Mouse (Mus musculus): ENCODE results near the gene Hist1h2ad.

DNA sequence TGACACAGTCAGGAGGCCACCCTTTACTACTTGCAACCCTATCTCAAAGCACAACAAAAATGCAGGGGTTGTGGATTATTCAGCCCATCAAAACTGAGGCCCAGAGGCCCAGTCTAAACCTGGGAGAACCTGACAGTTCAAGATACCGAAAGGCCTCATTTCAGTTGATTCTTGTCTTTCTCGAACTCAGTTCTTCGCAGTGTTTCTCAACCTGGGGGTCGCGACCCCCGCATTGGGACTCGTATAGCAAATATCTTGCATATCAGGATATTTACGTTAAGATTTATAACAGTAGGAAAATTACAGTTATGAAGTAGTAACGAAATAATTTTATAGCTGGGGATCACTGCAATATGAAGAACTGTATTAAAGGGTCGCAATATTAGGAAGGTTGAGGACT lies 48.3 kb upstream of the Hist1h2ad start:
- TF ChIP-seq POLR2A (IDR thresholded peaks at IDR 0.05; ENCODE audit: insufficient read length, low read depth) = no peak
- TF ChIP-seq MAX (IDR thresholded peaks at IDR 0.05; ENCODE audit: low read depth) = no peak
- TF ChIP-seq MYOG (IDR thresholded peaks at IDR 0.05; ENCODE audit: control insufficient read depth in 1 of 3, insufficient read depth in 1 of 3, insufficient read length in 2 of 3, low read depth in 2 of 3) = no peak
- no peak for TF ChIP-seq E2F4 (IDR thresholded peaks at IDR 0.05; ENCODE audit: insufficient read depth)
- no peak for TF ChIP-seq CEBPB (IDR thresholded peaks at IDR 0.05; ENCODE audit: insufficient read depth, poor library complexity, severe bottlenecking)

All from myocyte (in vitro differentiated cells).